Mouse (Mus musculus) kidney, adult 2 months (tissue): Measurements from ENCODE around the gene Elf5.

Experiments used
- CTCF ChIP-seq: fragments of 200-500 bp; conservative IDR thresholded peaks from 2 replicates; pipeline ENCODE4 v1.5.1; 2011; ENCODE audit warnings: low read depth, mild to moderate bottlenecking, control low read depth, low read length, moderate library complexity, mixed read lengths; ENCODE audit not compliant: insufficient read depth, insufficient read length
- POLR2A ChIP-seq: fragments of 200-500 bp; IDR thresholded peaks from one replicate; pipeline ENCODE4 v1.6.1; 2011; ENCODE audit warnings: low read depth, low read length, control low read depth

DNA sequence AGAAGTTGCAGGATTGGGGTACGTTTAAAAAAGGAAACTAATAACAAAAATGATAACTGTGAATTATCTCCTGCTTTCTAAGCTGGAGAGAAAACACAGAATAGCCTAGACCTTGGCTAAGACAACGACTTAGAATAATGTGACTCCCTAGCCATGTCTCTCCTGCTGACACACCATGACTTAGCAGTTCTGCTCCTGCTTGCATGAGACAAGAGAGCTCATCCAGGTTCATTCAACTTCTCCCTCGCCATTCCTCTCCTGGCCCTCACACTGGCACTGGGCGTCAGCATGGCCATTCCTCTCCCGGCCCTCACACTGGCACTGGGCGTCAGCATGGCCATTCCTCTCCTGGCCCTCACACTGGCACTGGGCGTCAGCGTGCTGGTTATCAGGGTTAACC is 68.8 kb downstream of the Elf5 start:
- no peak for TF ChIP-seq CTCF
- TF ChIP-seq POLR2A, result no peak
